Mouse (Mus musculus): ENCODE results near the gene Bach2. TPM values are rescaled to one million over a fixed set of nuclear protein-coding genes. Genes with fewer than 3 reads are reported as not detected.

Gene Bach2
- polyA plus RNA-seq, 1 experiment from 2014 or later = 13.0 TPM

GRCm38 (mm10) chr4:32461986-32462385, 223.4 kb downstream of the Bach2 start:
- Histone ChIP-seq H3K4me2 (replicated peaks) (no peak overlapping the region), H3K4me1 (no peaks in the 10 kb centered on the region), H3K9ac (no peak overlapping the region), H3K27me3 (no peaks in the 10 kb centered on the region), H3K27ac (no peak overlapping the region), H3K9me3 (no peaks in the 10 kb centered on the region), H3K36me3 (no peaks in the 10 kb centered on the region), H3K4me3 (no peak overlapping the region)
- no peak for ATAC-seq (ENCODE audit: insufficient number of reproducible peaks, insufficient read depth, low FRiP score, low TSS enrichment)
- 87% methylated on average over 7 of the region's 7 CpGs for WGBS

GRCm38 (mm10) chr4:32463065-32463464, 224.5 kb downstream of the Bach2 start:
- 92% methylated on average over 6 of the region's 6 CpGs for WGBS
- Histone ChIP-seq H3K36me3 (no peaks in the 10 kb centered on the region), H3K9me3 (no peaks in the 10 kb centered on the region), H3K27me3 (no peaks in the 10 kb centered on the region), H3K9ac (no peak overlapping the region), H3K4me3 (no peak overlapping the region), H3K4me1 (no peaks in the 10 kb centered on the region), H3K4me2 (replicated peaks) (no peak overlapping the region), H3K27ac (no peak overlapping the region)
- ATAC-seq (ENCODE audit: insufficient number of reproducible peaks, insufficient read depth, low FRiP score, low TSS enrichment) = no peak

- 76% methylated on average over 6 of the region's 6 CpGs for WGBS
- Histone ChIP-seq H3K4me3 (no peak overlapping the region), H3K4me2 (replicated peaks) (no peak overlapping the region), H3K27ac (no peak overlapping the region), H3K4me1 (no peaks in the 10 kb centered on the region), H3K9ac (no peak overlapping the region), H3K9me3 (peaks cover 2% of the 10 kb centered on the region), H3K36me3 (no peaks in the 10 kb centered on the region), H3K27me3 (no peaks in the 10 kb centered on the region)
- ATAC-seq (ENCODE audit: insufficient number of reproducible peaks, insufficient read depth, low FRiP score, low TSS enrichment) = no peak
Observed at GRCm38 (mm10) chr4:32464540-32464939, 225.9 kb downstream of the Bach2 start.

DNA sequence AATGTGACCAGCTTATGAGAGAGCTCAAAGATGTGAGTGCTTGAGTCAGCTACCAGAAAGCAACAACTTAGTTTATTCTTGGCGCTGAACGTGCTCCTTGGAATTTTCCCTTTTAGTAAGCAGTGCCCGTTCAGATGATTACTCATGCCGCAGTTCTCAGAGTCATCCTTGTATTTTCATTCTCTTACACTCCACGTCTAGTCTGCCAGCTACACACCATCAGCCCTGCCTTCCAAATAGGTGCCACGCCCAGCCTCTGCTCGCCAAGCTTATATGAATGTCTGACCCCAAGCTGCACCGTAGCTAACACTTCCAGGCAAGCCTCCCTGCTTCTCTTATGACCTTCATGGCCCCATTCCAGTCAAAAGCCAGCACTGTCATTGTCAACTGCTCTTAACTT, 227.4 kb downstream of the Bach2 start:
- no peak for ATAC-seq (ENCODE audit: insufficient number of reproducible peaks, insufficient read depth, low FRiP score, low TSS enrichment)
- Histone ChIP-seq H3K27ac (no peak overlapping the region), H3K4me1 (no peaks in the 10 kb centered on the region), H3K36me3 (no peaks in the 10 kb centered on the region), H3K9ac (no peak overlapping the region), H3K27me3 (no peaks in the 10 kb centered on the region), H3K4me2 (replicated peaks) (no peak overlapping the region), H3K9me3 (peaks cover 4% of the 10 kb centered on the region), H3K4me3 (no peak overlapping the region)
- 86% methylated on average over 8 of the region's 8 CpGs for WGBS

DNA sequence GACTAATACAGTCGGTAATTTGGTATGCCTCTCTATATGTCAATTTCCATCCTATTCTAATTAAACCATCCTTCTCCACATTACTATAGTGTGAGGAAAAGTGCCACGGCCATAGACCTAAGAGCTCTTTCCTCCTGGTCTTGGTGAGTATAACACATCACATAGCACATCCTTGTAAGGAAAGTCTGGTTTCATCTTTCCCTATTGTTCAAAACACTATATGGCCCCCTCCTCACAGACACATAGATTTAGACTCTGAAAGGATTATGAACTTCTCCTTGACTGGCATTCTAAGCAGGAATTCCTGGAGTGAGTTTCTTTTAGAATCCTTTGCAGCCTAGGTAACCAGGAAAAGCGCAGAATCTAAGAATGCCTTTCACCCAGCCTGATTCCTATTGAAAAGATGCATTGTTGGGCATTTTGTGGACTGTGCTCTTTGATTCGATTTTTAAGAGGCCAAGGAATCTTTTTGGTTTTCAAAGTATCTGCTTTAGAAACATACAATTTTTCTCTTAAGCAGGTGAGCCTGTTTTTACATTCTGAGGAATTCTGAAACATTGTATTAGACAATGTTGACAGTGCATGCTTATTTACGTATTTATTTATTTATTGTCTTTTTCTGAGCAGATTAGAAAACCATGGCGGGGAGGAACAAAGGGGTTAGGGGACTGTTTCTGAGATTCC, 239.5 kb downstream of the Bach2 start:
- peaks cover 4% of the 10 kb centered on the region; the same call in 1 of the 2 replicates for H3K9me3 ChIP-seq
- no peaks in the 10 kb centered on the region for H3K36me3 ChIP-seq
- H3K27ac ChIP-seq = no peak overlapping the region
- H3K9ac ChIP-seq = no peak overlapping the region
- peaks cover 45% of the 10 kb centered on the region for H3K4me1 ChIP-seq
- no peak overlapping the region for H3K4me2 ChIP-seq (replicated peaks)
- no peak for ATAC-seq (ENCODE audit: insufficient number of reproducible peaks, insufficient read depth, low FRiP score, low TSS enrichment)
- WGBS = 73% methylated on average over 6 of the region's 6 CpGs
- no peaks in the 10 kb centered on the region for H3K27me3 ChIP-seq
- no peak overlapping the region for H3K4me3 ChIP-seq

DNA sequence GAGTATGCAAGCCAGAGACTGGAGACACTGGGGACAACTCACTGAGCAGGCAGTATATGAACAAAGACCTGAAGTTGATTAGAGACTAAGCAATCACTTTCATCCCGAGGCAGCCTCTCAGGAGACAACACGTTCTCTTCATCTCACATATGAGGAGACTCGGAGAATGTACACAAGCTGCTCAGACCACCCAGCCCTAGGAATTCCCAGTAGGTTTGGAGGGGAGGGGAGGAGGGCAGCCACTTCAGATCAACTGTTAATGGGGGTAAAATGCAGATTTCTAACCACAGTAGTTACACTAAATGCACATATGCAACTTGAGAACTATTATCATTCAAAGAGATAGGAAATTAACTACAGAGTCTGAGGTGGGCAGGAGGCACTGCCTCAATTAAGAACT, 240.6 kb downstream of the Bach2 start:
- Histone ChIP-seq H3K4me2 (replicated peaks) (no peak overlapping the region), H3K9me3 (peaks cover 4% of the 10 kb centered on the region; the same call in 1 of the 2 replicates), H3K4me1 (peaks cover 48% of the 10 kb centered on the region), H3K9ac (no peak overlapping the region), H3K27ac (no peak overlapping the region), H3K27me3 (no peaks in the 10 kb centered on the region), H3K36me3 (no peaks in the 10 kb centered on the region), H3K4me3 (no peak overlapping the region)
- no peak for ATAC-seq (ENCODE audit: insufficient number of reproducible peaks, insufficient read depth, low FRiP score, low TSS enrichment)
- 26% methylated on average over 3 of the region's 3 CpGs for WGBS

DNA sequence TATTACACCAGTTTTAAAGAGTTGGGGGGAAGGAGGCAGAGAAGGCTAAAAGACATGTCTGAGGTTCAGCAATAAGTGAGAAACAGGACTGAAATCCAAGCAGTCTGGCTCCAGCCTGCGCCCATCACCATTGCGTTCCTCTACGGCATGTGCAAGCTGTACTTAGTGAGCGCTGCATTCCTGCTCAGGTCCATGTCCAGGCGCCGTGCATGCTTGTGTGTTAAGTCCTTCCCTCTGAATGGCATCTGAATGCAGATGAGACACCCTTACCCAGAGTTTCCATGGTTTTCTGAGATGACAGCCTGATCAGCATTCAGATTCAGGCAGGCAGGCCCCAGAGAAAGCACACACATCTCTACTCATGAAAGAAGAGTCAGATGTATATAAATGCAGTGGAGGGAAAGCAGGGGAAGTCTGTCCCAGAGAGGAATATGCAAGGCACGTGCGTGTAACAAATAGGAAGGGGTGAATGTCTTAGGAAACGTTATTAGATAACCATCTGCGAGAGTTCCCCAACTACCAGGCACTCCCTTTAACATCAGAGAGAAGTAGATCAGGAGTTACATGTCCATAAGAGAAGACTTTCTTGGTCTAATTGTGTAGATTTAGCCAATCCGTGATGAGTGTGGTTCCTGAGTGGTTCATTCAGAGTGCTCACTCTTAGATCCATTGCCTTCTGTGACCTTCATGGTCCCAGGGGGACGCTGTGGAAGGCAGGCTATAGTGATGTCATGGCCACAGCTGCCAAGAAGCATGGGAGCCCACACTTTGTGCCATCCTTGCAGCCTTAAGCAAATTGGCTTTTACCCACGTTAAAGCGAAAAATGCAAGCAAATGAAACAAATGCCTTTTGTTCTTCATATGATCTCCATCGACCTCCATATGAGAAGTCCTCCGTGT, 241.4 kb downstream of the Bach2 start:
- Histone ChIP-seq H3K9ac (no peak overlapping the region), H3K4me2 (replicated peaks) (no peak overlapping the region), H3K27me3 (no peaks in the 10 kb centered on the region), H3K27ac (0 out of 2 replicates have a peak overlapping the region, but pooled peaks have one; percentile 24), H3K4me3 (no peak overlapping the region), H3K36me3 (no peaks in the 10 kb centered on the region), H3K9me3 (peaks cover under 1% of the 10 kb centered on the region; the same call in 1 of the 2 replicates), H3K4me1 (peaks cover 48% of the 10 kb centered on the region)
- ATAC-seq (ENCODE audit: insufficient number of reproducible peaks, insufficient read depth, low FRiP score, low TSS enrichment) = no peak
- 74% methylated on average over 16 of the region's 16 CpGs for WGBS

- H3K27ac ChIP-seq = peak overlapping the region; percentile 24; the same call in 1 of the 2 replicates
Observed at GRCm38 (mm10) chr4:32481366-32482055, 242.9 kb downstream of the Bach2 start.

GRCm38 (mm10) chr4:32482138-32482537, 243.5 kb downstream of the Bach2 start:
- WGBS = 61% methylated on average over 8 of the region's 8 CpGs
- H3K27ac ChIP-seq = peak overlapping the region; percentile 24; the same call in 1 of the 2 replicates
- no peak overlapping the region for H3K9ac ChIP-seq
- no peak overlapping the region for H3K4me3 ChIP-seq
- H3K9me3 ChIP-seq = no peaks in the 10 kb centered on the region
- no peak overlapping the region for H3K4me2 ChIP-seq (replicated peaks)
- H3K4me1 ChIP-seq = peaks cover 61% of the 10 kb centered on the region
- no peaks in the 10 kb centered on the region for H3K36me3 ChIP-seq
- H3K27me3 ChIP-seq = no peaks in the 10 kb centered on the region
- ATAC-seq (ENCODE audit: insufficient number of reproducible peaks, insufficient read depth, low FRiP score, low TSS enrichment) = no peak

More at GRCm38 (mm10) chr4:32481366-32482055, 242.9 kb downstream of the Bach2 start:
- 16% methylated on average over 18 of the region's 18 CpGs for WGBS
- Histone ChIP-seq H3K36me3 (no peaks in the 10 kb centered on the region), H3K4me3 (no peak overlapping the region), H3K4me1 (peaks cover 55% of the 10 kb centered on the region), H3K27me3 (no peaks in the 10 kb centered on the region), H3K9me3 (no peaks in the 10 kb centered on the region), H3K9ac (no peak overlapping the region), H3K4me2 (replicated peaks) (peak overlapping the region; percentile 18; the same call in 1 of the 2 replicates)
- no peak for ATAC-seq (ENCODE audit: insufficient number of reproducible peaks, insufficient read depth, low FRiP score, low TSS enrichment)

- 0 out of 2 replicates have a peak, but pooled peaks have one; percentile 70 for ATAC-seq (ENCODE audit: insufficient number of reproducible peaks, insufficient read depth, low FRiP score, low TSS enrichment)
- Histone ChIP-seq H3K9ac (no peak overlapping the region), H3K4me3 (no peak overlapping the region)
Observed at GRCm38 (mm10) chr4:32482936-32483335, 244.3 kb downstream of the Bach2 start.

GRCm38 (mm10) chr4:32485848-32486247, 247.2 kb downstream of the Bach2 start:
- Histone ChIP-seq H3K9me3 (no peaks in the 10 kb centered on the region), H3K36me3 (no peaks in the 10 kb centered on the region), H3K4me1 (peaks cover 39% of the 10 kb centered on the region), H3K9ac (no peak overlapping the region), H3K27me3 (no peaks in the 10 kb centered on the region), H3K4me2 (replicated peaks) (no peak overlapping the region), H3K4me3 (no peak overlapping the region), H3K27ac (no peak overlapping the region)
- ATAC-seq (ENCODE audit: insufficient number of reproducible peaks, insufficient read depth, low FRiP score, low TSS enrichment) = no peak
- WGBS = 49% methylated on average over 5 of the region's 5 CpGs

More at GRCm38 (mm10) chr4:32482936-32483335, 244.3 kb downstream of the Bach2 start:
- WGBS = 7% methylated on average over 8 of the region's 8 CpGs
- Histone ChIP-seq H3K27me3 (no peaks in the 10 kb centered on the region), H3K9me3 (no peaks in the 10 kb centered on the region), H3K27ac (no peak overlapping the region), H3K4me1 (peaks cover 62% of the 10 kb centered on the region), H3K4me2 (replicated peaks) (0 out of 2 replicates have a peak overlapping the region, but pooled peaks have one; percentile 4), H3K36me3 (no peaks in the 10 kb centered on the region)

Measured in embryonic facial prominence, embryonic 12.5 days (tissue).